Mouse (Mus musculus) megakaryocyte progenitor cell, adult 5-6 weeks (primary cell): ENCODE measurements around the gene Poglut1. TPM values are rescaled to one million over a fixed set of nuclear protein-coding genes. Genes with fewer than 3 reads are reported as not detected.
"Not testable (repeated sequence)": the region's sequence is repeated elsewhere in the genome, so short reads cannot be mapped to it uniquely, and the experiment has no call there.

Experiments
- ATAC-seq: replicated peaks from 2 replicates; pipeline ENCODE4 v1.8.0; 2016; ENCODE audit warnings: mild to moderate bottlenecking, moderate TSS enrichment, inconsistent platforms; ENCODE audit not compliant: poor library complexity
- total RNA-seq, 2 experiments: library from RNA; stranded (forward) in 1 of 2; stranded (reverse) in 1 of 2; fragments of 157-497, 149-512 nt in 1 of 2; fragments of 200-1000 nt in 1 of 2; gene quantifications; 2 replicates each; pipeline versions ENCODE4 v1.2.3 to v1.2.4; 2015 to 2017

Gene Poglut1
- total RNA-seq, 2 experiments from 2014 or later, result 19.5 to 41.1 TPM

GRCm38 (mm10) chr16:38538716-38539380 lies 11.2 kb downstream of the Poglut1 start:
- no peak for ATAC-seq

DNA sequence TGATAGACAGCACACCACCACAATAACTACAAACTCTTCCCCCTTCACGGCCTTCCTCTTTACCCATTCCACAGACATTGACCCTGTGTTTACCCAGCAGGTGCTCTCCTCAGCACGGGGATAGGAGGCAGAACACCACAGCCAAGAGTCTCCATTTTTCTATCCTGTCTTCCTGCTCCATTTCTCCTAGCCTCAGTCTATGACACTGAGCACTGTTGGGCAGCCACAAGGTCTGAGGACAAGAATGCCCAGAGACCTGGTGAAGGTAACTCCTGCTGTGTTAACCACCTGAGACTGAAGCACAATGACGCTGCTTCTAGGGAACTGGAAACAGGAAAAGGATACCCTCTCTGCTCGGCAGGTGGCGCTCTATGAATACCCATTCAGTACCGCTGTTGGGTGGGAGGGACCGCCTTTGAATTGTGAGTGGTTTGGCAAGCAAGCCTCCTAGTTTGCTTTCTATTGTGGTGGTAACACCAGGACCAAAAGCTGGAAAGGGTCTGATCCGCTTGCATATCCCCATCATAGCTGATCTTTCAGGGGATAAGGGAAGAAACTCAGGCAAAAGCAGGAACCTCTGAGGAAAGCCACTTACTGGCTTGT lies 13.4 kb downstream of the Poglut1 start:
- peak; percentile 100 for ATAC-seq

GRCm38 (mm10) chr16:38526264-38526663 lies 23.8 kb downstream of the Poglut1 start:
- no peak for ATAC-seq

DNA sequence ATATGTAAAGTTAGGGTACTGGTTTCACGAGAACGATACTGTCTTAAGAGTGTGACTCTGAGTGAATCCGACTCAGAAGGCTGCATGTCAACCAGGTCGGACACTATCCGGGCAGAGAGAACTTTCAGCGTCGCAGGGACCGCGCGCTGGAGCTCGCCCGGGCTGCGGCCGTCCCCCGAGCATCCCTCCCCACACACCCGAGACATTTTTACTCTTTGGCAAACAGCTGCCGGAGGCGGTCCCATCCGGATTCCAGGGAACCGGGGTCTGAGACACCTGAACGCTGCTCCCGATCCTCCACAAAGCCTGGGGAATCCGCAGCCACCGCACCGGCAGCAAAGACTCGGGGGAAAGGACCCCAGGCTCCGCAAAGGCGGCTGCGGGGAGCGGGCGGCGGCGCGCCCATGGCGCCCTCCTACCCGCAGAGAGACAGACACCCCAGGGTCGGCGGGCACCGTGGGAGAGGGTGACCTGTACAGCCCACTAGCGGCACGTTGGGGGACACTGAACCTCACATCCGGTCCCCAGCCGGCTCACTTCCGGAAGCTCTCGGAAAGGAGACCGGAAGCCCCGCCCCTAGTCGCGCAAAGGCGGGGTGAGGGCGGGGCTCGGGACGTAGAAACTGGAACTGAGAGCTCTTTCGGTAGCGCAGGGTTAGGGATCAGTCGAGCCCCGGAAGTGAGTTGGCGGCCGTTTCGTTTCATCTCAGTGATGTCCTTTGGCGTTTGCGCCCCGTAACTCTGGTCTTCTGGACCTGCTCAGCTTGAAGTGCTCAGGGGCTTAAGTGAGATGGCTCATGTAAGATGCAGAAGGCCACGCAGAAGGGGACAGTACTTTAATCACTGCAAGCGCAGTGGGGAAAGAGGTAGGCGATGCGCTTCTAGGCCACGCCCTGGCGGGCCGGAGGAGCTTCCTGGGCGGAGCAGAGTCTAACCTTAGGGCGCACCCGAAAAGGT lies 27.7 kb downstream of the Poglut1 start, which contains the start of gene Timmdc1:
Gene Timmdc1 (minus strand): TSS at position 535 of the 956 bp plus-strand sequence.
- peak; percentile 97 for ATAC-seq

- no peak for ATAC-seq
Observed at GRCm38 (mm10) chr16:38521211-38521987, 28.7 kb downstream of the Poglut1 start.

GRCm38 (mm10) chr16:38519140-38519539 lies 30.9 kb downstream of the Poglut1 start:
- ATAC-seq, result no peak

DNA sequence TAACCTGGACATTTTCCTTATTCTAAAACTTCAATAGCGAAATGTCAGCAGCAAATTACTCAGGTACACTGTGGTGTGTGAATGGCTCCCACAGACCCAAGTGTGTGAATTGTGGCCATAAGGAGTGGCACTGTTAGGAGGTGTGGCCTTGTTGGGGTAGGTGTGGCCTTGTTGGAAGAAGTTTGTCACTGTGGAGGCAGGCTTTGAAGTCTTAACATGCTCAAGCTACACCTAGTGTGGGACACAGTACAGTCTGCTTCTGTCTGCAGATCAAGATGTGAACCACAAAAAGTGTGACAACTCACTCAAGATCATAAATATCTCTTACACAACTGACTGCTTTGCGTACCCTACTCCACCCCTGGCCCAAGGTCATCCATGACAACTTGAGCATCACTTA lies 39.2 kb downstream of the Poglut1 start:
- ATAC-seq, result no peak

DNA sequence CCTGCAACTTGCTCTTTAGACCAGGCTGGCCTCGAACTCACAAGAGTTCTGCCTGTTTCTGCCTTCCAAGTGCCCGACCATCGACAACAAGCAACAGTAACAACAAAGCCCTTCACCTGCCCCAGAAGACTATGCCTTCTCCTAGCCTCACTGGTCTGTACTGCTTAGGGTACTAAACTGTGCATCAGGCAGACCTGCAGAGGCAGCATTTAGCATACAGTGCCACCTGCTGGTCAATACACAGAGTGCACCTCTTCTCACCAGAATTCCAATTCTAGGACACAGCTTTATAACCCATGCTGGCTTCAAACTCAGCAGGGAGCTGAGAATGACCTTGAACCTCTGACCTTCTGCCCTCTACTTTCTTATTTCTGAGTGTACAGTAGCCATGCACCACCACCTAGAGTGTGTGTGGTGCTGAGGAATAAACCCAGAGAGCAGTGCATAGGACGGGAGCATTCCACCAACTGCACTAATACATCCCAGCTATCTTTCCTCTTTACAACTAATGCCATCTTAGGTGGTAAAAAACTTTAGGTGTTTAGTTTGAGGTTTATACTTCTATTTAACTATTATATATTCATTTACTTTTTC lies 43.9 kb downstream of the Poglut1 start:
- peak; percentile 100 for ATAC-seq

- no peak for ATAC-seq
Observed at GRCm38 (mm10) chr16:38503528-38503927, 46.5 kb downstream of the Poglut1 start.

DNA sequence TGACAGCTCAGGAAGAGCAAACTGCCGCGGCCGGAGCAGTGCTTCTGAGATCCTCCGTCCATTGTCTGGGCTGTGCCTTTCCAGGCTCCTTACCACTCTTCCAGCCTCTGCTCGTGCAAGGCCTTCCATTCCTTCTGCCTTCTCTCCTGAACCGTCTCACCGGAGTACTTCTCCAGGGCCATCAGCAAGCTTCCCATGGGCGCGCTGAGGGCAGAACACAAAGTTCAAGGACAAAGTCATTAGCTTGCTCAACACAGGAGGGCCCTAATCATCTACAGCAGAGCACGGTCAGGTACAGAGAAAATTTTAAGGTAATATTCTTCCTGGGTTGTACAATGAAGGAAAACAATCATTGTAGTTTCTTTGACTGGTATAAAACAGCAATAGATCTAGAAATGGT lies 47.6 kb downstream of the Poglut1 start:
- no peak for ATAC-seq

- no peak for ATAC-seq
Observed at GRCm38 (mm10) chr16:38496604-38497140, 53.4 kb downstream of the Poglut1 start.

- no peak for ATAC-seq
Observed at GRCm38 (mm10) chr16:38493890-38494289, 56.2 kb downstream of the Poglut1 start.

- ATAC-seq, result no peak
Observed at GRCm38 (mm10) chr16:38492551-38492950, 57.5 kb downstream of the Poglut1 start.

DNA sequence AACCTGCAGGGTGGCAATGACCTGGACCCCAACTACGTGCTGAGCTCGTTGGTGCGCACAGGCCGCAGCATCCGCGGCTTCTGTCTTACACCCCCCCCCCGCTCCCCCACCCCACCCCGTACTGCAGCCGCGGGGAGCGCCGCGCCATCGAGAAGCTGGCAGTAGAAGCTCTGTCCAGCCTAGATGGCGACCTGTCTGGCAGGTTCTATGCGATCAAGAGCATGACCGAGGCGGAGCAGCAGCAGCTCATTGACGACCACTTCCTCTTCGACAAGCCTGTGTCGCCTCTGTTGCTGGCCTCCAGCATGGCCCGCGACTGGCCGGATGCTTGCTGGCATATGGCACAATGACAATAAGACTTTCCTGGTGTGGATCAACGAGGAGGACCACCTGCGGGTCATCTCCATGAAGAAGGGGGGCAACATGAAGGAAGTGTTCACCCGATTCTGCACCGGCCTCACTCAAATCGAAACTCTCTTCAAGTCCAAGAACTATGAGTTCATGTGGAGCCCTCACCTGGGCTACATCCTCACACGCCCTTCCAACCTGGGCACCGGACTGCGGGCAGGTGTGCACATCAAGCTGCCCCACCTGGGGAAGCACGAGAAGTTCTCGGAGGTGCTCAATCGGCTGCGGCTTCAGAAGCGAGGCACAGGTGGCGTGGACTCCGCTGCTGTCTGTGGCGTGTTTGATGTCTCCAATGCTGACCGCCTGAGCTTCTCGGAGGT lies 66.3 kb downstream of the Poglut1 start:
- ATAC-seq, result peak; percentile 68

DNA sequence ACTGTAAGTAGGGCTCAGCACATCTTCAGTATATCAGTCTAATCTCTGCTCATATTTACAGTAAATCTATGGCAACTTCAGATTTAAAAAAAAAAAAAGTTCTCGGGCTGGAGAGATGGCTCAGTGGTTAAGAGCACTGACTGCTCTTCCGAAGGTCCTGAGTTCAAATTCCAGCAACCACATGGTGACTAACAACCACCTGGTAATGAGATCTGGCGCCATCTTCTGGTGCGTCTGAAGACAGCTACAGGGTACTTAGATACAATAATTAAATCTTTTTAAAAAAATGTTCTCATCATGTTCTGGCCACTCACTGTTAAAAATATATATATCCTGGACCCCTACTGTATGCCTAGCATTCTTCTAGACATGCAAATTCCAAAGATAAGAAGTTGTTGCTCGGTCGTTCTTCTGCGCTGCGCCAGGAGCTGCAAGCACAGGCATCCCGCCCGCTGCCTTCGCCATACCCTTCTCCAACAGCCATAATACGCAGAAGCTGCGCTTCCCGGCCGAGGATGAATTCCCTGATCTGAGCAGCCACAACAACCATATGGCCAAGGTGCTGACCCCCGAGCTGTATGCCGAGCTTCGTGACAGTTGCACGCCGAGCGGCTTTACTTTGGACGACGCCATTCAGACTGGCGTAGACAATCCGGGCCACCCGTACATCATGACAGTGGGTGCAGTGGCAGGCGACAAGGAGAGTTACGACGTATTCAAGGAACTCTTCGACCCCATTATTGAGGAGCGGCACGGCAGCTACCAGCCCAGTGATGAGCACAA lies 67.1 kb downstream of the Poglut1 start:
- ATAC-seq, result no peak

GRCm38 (mm10) chr16:38481327-38481726 lies 68.7 kb downstream of the Poglut1 start:
- ATAC-seq, result peak; percentile 54

- ATAC-seq, result no peak
Observed at GRCm38 (mm10) chr16:38478296-38478695, 71.8 kb downstream of the Poglut1 start.

DNA sequence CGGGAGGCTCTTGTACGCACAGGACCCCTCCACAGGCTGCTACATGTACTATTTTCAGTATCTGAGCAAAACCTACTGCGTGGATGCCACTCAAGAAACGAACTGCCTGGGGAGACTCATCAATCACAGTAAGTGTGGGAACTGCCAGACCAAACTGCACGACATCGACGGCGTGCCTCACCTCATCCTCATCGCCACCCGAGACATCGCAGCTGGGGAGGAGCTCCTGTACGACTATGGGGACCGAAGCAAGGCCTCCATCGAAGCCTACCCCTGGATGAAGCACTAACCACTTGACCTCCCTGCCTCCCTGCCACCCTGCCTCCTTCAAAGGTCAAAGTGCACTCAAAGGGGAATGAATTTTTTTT lies 72.8 kb downstream of the Poglut1 start:
- not testable (repeated sequence) for ATAC-seq
